Mouse (Mus musculus): ENCODE results near the gene Prss16.

- TF ChIP-seq CTCF (IDR thresholded peaks at IDR 0.05; ENCODE audit: low read depth) (no peak), EP300 (IDR thresholded peaks at IDR 0.05; ENCODE audit: low read depth) (0 out of 2 replicates have a peak, but pooled peaks have one; percentile 41)
These were observed 11.4 kb upstream of the Prss16 start for GRCm38 (mm10) chr13:22020901-22021339.
